ENCODE assay signal across 8 mouse cellular contexts in the genomic region with DNA sequence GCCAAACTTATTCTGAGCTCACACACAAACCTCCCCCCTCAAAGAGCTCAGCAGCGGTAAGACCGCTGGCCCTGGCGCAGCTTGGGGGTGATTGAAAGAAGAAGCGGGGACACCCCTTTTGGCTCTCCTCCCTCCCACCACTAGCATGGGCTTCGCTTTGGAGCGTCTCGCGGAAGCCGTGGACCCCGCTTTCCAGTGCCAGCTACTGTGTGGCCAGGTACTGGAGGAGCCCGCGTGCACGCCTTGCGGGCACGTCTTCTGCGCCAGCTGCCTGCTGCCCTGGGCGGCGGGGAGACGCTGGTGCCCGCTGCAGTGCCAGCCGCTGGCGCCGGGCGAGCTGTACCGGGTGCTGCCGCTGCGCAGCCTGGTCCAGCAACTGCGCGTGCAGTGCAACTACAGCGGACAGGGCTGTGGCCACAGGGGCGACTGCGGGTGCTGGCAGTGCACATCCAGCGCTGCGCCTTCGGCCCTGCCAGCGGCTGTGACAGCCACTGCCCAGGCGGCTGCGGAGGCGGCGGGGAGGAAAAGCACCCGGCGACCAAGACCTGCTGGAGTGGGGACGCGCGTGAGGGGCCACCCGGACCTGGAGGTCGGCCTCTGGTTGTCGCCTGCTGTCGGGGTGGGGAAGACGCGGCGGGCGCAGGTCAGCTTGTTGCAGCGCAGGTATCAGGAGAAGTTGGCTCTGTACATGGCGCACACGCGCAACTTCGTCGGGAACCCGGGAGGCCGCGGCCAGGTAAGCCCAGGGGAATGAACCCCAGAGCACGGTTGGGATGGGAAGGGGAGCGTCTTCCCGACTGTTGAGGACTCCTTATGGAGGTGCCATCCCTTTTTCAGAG. TPM values are rescaled to one million over a fixed set of nuclear protein-coding genes. Genes with fewer than 3 reads are reported as not detected.
A peak's percentile ranks its signal among the peaks of the same experiment; 100 is the strongest.
DNase-seq lines count a peak whose midpoint lies in the region; ATAC-seq lines count a peak whose summit lies in the region.

A gene (plus strand): TSS at position 112 of the 839 bp plus-strand sequence.

- peak within 1 kb of the TSS; percentile 67 for H3K9ac ChIP-seq in forebrain, embryonic 14.5 days (ENCODE audit: low read length)
- H3K9ac ChIP-seq in neural tube, embryonic 12.5 days = peak within 1 kb of the TSS; percentile 59

- H3K4me2 ChIP-seq in forebrain, embryonic 14.5 days (ENCODE audit: low read length) = peak within 1 kb of the TSS; percentile 100
- peak within 1 kb of the TSS; percentile 99 for H3K4me2 ChIP-seq in neural tube, embryonic 12.5 days (replicated peaks)

- peaks cover 16% of the 10 kb centered on the region for H3K27me3 ChIP-seq in forebrain, embryonic 14.5 days (replicated peaks; ENCODE audit: control insufficient read depth, insufficient read depth, low read length)
- H3K27me3 ChIP-seq in neural tube, embryonic 12.5 days (replicated peaks) = peaks cover 28% of the 10 kb centered on the region

- peaks cover 6% of the 10 kb centered on the region for H3K4me1 ChIP-seq in forebrain, embryonic 14.5 days (ENCODE audit: control insufficient read depth, insufficient read depth, low read length)
- peaks cover 11% of the 10 kb centered on the region; the same call in 1 of the 2 replicates for H3K4me1 ChIP-seq in neural tube, embryonic 12.5 days

- no peaks in the 10 kb centered on the region for H3K9me3 ChIP-seq in forebrain, embryonic 14.5 days (replicated peaks; ENCODE audit: control insufficient read depth, low read length)
- no peaks in the 10 kb centered on the region for H3K9me3 ChIP-seq in neural tube, embryonic 12.5 days

- intact Hi-C loops in heart, postnatal 25 days (cut with DNase I) = no loop called here
- intact Hi-C loops in left cerebral cortex, postnatal 14 days (cut with DNase I) = no loop called here

- DNase-seq in 3134 (ENCODE audit: extremely low read depth, insufficient read length, low spot score) = peak; percentile 9
- peak; percentile 54 for DNase-seq in Muller cell, postnatal 12 days (ENCODE audit: inconsistent ontology term)
- DNase-seq in forebrain, embryonic 14.5 days (ENCODE audit: low spot score) = peak; percentile 62
- peak; percentile 4 for DNase-seq in heart, postnatal 25 days (ENCODE audit: low spot score)
- peak; percentile 38 to 43 for DNase-seq in left cerebral cortex, postnatal 14 days (ENCODE audit: low spot score in 2 of 2)
- DNase-seq in urinary bladder, postnatal 25 days (ENCODE audit: low spot score) = peak; percentile 8
- no peak for DNase-seq in spleen, postnatal 4 days (ENCODE audit: low spot score in 2 of 2)

- no peak within 1 kb of the TSS for H3K27ac ChIP-seq in forebrain, embryonic 14.5 days (ENCODE audit: low read depth, low read length)
- no peak within 1 kb of the TSS for H3K27ac ChIP-seq in neural tube, embryonic 12.5 days

- peak; percentile 89 for ATAC-seq in forebrain, embryonic 14.5 days
- ATAC-seq in neural tube, embryonic 12.5 days (ENCODE audit: low FRiP score, low read depth) = peak; percentile 81; the same call in 1 of the 2 replicates

- H3K4me3 ChIP-seq in forebrain, embryonic 14.5 days (ENCODE audit: low read depth, low read length) = peak within 1 kb of the TSS; percentile 56
- H3K4me3 ChIP-seq in neural tube, embryonic 12.5 days = peak within 1 kb of the TSS; percentile 57

- WGBS in forebrain, embryonic 14.5 days = under 1% methylated on average over 61 of the region's 65 CpGs
- under 1% methylated on average over 65 of the region's 65 CpGs for WGBS in neural tube, embryonic 12.5 days

- no peaks in the 10 kb centered on the region for H3K36me3 ChIP-seq in forebrain, embryonic 14.5 days (ENCODE audit: control insufficient read depth, insufficient read depth, low read length)
- no peaks in the 10 kb centered on the region for H3K36me3 ChIP-seq in neural tube, embryonic 12.5 days

RNA-seq across cellular contexts. Expression of the gene that starts here (rescaled TPM):
- polyA plus RNA-seq in forebrain, embryonic 14.5 days (2014; fragmentation: Nextera tagmentation; extraction: Ambion mirVana) = 13.5 and 17.8 TPM in 2 replicates
- 1 to 10 TPM; 2.4 to 3.4 TPM for total RNA-seq in heart, postnatal 25 days (2021)
- 10 to 100 TPM; 13.9 to 15.2 TPM for total RNA-seq in left cerebral cortex, postnatal 14 days (2021)
- 15.9 and 17.4 TPM in 2 replicates for polyA plus RNA-seq in neural tube, embryonic 12.5 days (2016; fragmentation: Nextera tagmentation; extraction: Ambion mirVana)

Comparison
In these comparisons a context has a peak if more than half of its experiments do, and no peak if none do; other contexts are left out.
1. DNase-seq: peak in 3134 (single experiment), Muller cell, postnatal 12 days (single experiment), forebrain, embryonic 14.5 days (single experiment), heart, postnatal 25 days (single experiment), left cerebral cortex, postnatal 14 days (2 of 2) and urinary bladder, postnatal 25 days (single experiment); none in spleen, postnatal 4 days (0 of 2).